ENCODE assay signal across 10 mouse cellular contexts in genomic region chr5:119480191-119481190, GRCm38 (mm10).
DNase-seq lines count a peak whose midpoint lies in the region; ATAC-seq and TF ChIP-seq lines count a peak whose summit lies in the region.
"Had no signal": no experiment of that assay in that cellular context is flagged by ENCODE, and none has a peak within 500 bp of the region (broad histone marks: within the 10 kb centered on the region; RNA-seq: fewer than 3 reads in every experiment).

No protein-coding gene starts in this region.

- no peak overlapping the region for H3K9ac ChIP-seq in limb, embryonic 14.5 days (ENCODE audit: low read depth, low read length, severe bottlenecking)
- H3K9ac ChIP-seq in heart, embryonic 11.5 days (ENCODE audit: low read depth, low read length), result no peak overlapping the region
- H3K9ac ChIP-seq in hindbrain, embryonic 14.5 days, result no peak overlapping the region
- H3K9ac ChIP-seq: liver, embryonic 13.5 days had no signal

- no peaks in the 10 kb centered on the region for H3K4me1 ChIP-seq in kidney, adult 2 months (ENCODE audit: control insufficient read depth, insufficient read depth, low read length)
- peaks cover 11% of the 10 kb centered on the region for H3K4me1 ChIP-seq in limb, embryonic 14.5 days (ENCODE audit: control insufficient read depth, insufficient read depth, low read length)
- no peaks in the 10 kb centered on the region for H3K4me1 ChIP-seq in heart, embryonic 11.5 days (ENCODE audit: control insufficient read depth, insufficient read depth, low read length)
- H3K4me1 ChIP-seq in hindbrain, embryonic 14.5 days (replicated peaks; ENCODE audit: control insufficient read depth, insufficient read depth, low read length), result no peaks in the 10 kb centered on the region

- no peaks in the 10 kb centered on the region for H3K9me3 ChIP-seq in limb, embryonic 14.5 days (ENCODE audit: control insufficient read depth, low read length)
- no peaks in the 10 kb centered on the region for H3K9me3 ChIP-seq in heart, embryonic 11.5 days (replicated peaks; ENCODE audit: control insufficient read depth, low read length)
- H3K9me3 ChIP-seq in hindbrain, embryonic 14.5 days (ENCODE audit: control insufficient read depth, low read length), result no peaks in the 10 kb centered on the region
- H3K9me3 ChIP-seq: liver, embryonic 13.5 days had no signal

- peak overlapping the region; percentile 28; the same call in 1 of the 2 replicates for H3K4me2 ChIP-seq in limb, embryonic 14.5 days (replicated peaks; ENCODE audit: low read depth, low read length, severe bottlenecking)
- no peak overlapping the region for H3K4me2 ChIP-seq in heart, embryonic 11.5 days
- H3K4me2 ChIP-seq in hindbrain, embryonic 14.5 days (replicated peaks), result no peak overlapping the region
- H3K4me2 ChIP-seq: liver, embryonic 13.5 days had no signal

- no peak for TF ChIP-seq CTCF in kidney, adult 2 months (conservative IDR thresholded peaks at IDR 0.05; ENCODE audit: insufficient read depth, insufficient read length, low read depth, low read length)

- 24% methylated on average over 28 of the region's 28 CpGs for WGBS in kidney, adult 2 months
- 23% methylated on average over 28 of the region's 28 CpGs for WGBS in limb, embryonic 14.5 days
- WGBS in heart, embryonic 11.5 days (ENCODE audit: insufficient replicate concordance), result 35% methylated on average over 28 of the region's 28 CpGs
- WGBS in hindbrain, embryonic 14.5 days, result 68% methylated on average over 28 of the region's 28 CpGs

- H3K36me3 ChIP-seq in kidney, adult 2 months (ENCODE audit: control insufficient read depth, insufficient read depth, low read length), result no peaks in the 10 kb centered on the region
- no peaks in the 10 kb centered on the region for H3K36me3 ChIP-seq in limb, embryonic 14.5 days (ENCODE audit: control insufficient read depth, insufficient read depth, low read length)
- no peaks in the 10 kb centered on the region; the same call in 1 of the 2 replicates for H3K36me3 ChIP-seq in heart, embryonic 11.5 days (ENCODE audit: control insufficient read depth, insufficient read depth, low read length)
- H3K36me3 ChIP-seq in hindbrain, embryonic 14.5 days (replicated peaks; ENCODE audit: control insufficient read depth, insufficient read depth), result no peaks in the 10 kb centered on the region
- H3K36me3 ChIP-seq: liver, embryonic 13.5 days had no signal

- no peak overlapping the region for H3K4me3 ChIP-seq in kidney, adult 2 months (ENCODE audit: insufficient read depth, low read depth, low read length)
- no peak overlapping the region for H3K4me3 ChIP-seq in limb, embryonic 14.5 days (replicated peaks; ENCODE audit: low read length)
- no peak overlapping the region for H3K4me3 ChIP-seq in heart, embryonic 11.5 days (ENCODE audit: low read depth, low read length)
- no peak overlapping the region for H3K4me3 ChIP-seq in hindbrain, embryonic 14.5 days (replicated peaks; ENCODE audit: low read length)
- H3K4me3 ChIP-seq: liver, embryonic 13.5 days had no signal

- H3K27me3 ChIP-seq in kidney, adult 2 months (replicated peaks; ENCODE audit: control insufficient read depth, insufficient read depth, low read length), result no peaks in the 10 kb centered on the region
- H3K27me3 ChIP-seq in limb, embryonic 14.5 days (ENCODE audit: control insufficient read depth, insufficient read depth, low read length), result no peaks in the 10 kb centered on the region
- 0 out of 2 replicates have a peak, but pooled peaks cover 3% of the 10 kb centered on the region for H3K27me3 ChIP-seq in heart, embryonic 11.5 days (ENCODE audit: control insufficient read depth, insufficient read depth, low read length)
- H3K27me3 ChIP-seq in hindbrain, embryonic 14.5 days (ENCODE audit: control insufficient read depth, insufficient read depth, low read length), result no peaks in the 10 kb centered on the region
- H3K27me3 ChIP-seq: liver, embryonic 13.5 days had no signal

- peak; percentile 4 for DNase-seq in kidney, adult 11 months
- no peak for DNase-seq in kidney, adult 2 months
- DNase-seq in brain, adult 2 months (ENCODE audit: low read depth, low spot score), result peak; percentile 60
- DNase-seq in frontal cortex, postnatal 14 days (ENCODE audit: low spot score in 2 of 2), result peak; percentile 14 to 24
- peak; percentile 21 for DNase-seq in limb, embryonic 14.5 days (ENCODE audit: low spot score)
- no peak for DNase-seq in spleen, adult 18-20 months
- DNase-seq in hindbrain, embryonic 14.5 days (ENCODE audit: low spot score), result no peak
- DNase-seq: liver, embryonic 13.5 days had no signal

- H3K27ac ChIP-seq in kidney, adult 2 months (ENCODE audit: insufficient read depth, low read depth, low read length), result no peak overlapping the region
- H3K27ac ChIP-seq in limb, embryonic 14.5 days (replicated peaks; ENCODE audit: low read depth, low read length), result no peak overlapping the region
- H3K27ac ChIP-seq in heart, embryonic 11.5 days (ENCODE audit: low read depth, low read length), result no peak overlapping the region
- H3K27ac ChIP-seq in hindbrain, embryonic 14.5 days, result no peak overlapping the region
- H3K27ac ChIP-seq: liver, embryonic 13.5 days had no signal

- ATAC-seq in limb, embryonic 14.5 days (ENCODE audit: low FRiP score, low read depth), result no peak
- ATAC-seq in heart, embryonic 11.5 days (replicated peaks; ENCODE audit: insufficient number of reproducible peaks, low FRiP score, low TSS enrichment), result no peak
- ATAC-seq in hindbrain, embryonic 14.5 days (ENCODE audit: low FRiP score), result no peak
- ATAC-seq: CD4-positive, CD25-positive, alpha-beta regulatory T cell, adult 4 months had no signal

- no peak for TF ChIP-seq POLR2A in kidney, adult 2 months (IDR thresholded peaks at IDR 0.05; ENCODE audit: low read depth, low read length)
- TF ChIP-seq POLR2A in limb, embryonic 14.5 days (IDR thresholded peaks at IDR 0.05; ENCODE audit: borderline replicate concordance, extremely low read depth, insufficient read depth, insufficient read length), result no peak

Comparison
In these comparisons a context has a peak if more than half of its experiments do, and no peak if none do; other contexts are left out.
1. DNase-seq: peak in kidney, adult 11 months (single experiment), brain, adult 2 months (single experiment), frontal cortex, postnatal 14 days (2 of 2) and limb, embryonic 14.5 days (single experiment); none in kidney, adult 2 months (single experiment), spleen, adult 18-20 months (0 of 2) and hindbrain, embryonic 14.5 days (single experiment).